Mouse (Mus musculus): Measurements from ENCODE around the gene Gm44790.

DNA sequence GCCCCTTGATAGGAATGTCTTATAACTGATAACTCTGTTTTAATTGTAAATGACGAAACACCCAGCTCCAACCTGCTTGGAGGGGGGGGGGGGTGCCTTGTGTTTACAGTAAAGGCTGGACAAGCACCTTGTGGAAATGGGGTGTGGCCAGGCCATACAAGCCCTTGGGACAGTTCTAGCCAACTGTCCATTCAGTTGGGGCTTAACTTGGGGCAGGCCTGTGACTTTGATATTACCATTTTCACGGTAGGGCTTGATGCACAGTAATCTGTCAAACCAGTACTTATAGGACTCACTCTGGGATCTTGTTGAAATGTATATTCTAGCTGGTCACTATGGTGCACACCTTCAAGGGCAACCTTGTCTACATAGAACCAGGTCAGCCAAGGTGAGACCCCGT, 44.9 kb downstream of the Gm44790 start:
- no peak for TF ChIP-seq TAL1 (IDR thresholded peaks at IDR 0.05; ENCODE audit: low read length)
- TF ChIP-seq GATA1 (IDR thresholded peaks at IDR 0.05; ENCODE audit: low read length), result no peak

All from erythroblast, embryonic 14.5 days (primary cell).